Mouse (Mus musculus): ENCODE results near the gene Tbc1d30.

The Tbc1d30 gene

DNA sequence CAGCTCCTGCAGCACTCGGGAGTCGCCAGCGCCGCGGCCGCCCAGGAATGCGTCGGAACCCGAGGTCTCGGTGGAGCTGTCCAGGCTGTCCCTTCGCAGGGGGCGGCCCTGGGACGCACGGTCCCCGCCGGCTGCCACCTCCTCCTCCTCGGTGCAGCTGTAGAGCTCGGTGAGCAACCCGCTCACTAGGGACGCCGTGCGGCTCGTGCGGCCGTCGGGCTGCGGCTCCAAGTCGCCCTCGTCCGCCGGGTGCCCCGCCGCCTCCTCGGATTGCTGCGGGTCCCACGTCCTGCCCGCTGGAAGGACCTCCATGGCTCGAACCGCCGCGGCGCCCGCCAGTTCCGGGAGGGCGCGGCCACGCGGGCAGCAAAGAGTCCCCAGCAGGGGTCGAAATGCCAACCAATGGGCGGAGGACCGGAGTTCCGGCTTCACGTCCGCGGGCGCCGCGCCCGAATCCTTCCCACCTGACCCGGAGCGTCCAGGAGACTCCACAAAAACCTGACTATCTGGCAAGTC is at the start of gene Tbc1d30:
Gene Tbc1d30 (minus strand): TSS at position 213 of the 516 bp plus-strand sequence.
- peak; percentile 50 for DNase-seq (ENCODE audit: low read depth)

GRCm38 (mm10) chr10:121398599-121398998 is 47.5 kb upstream of the Tbc1d30 start:
- peak; percentile 18 for DNase-seq (ENCODE audit: low read depth)

- no peak for DNase-seq (ENCODE audit: low read depth)
These were observed 44.6 kb upstream of the Tbc1d30 start for GRCm38 (mm10) chr10:121395542-121396176.

DNA sequence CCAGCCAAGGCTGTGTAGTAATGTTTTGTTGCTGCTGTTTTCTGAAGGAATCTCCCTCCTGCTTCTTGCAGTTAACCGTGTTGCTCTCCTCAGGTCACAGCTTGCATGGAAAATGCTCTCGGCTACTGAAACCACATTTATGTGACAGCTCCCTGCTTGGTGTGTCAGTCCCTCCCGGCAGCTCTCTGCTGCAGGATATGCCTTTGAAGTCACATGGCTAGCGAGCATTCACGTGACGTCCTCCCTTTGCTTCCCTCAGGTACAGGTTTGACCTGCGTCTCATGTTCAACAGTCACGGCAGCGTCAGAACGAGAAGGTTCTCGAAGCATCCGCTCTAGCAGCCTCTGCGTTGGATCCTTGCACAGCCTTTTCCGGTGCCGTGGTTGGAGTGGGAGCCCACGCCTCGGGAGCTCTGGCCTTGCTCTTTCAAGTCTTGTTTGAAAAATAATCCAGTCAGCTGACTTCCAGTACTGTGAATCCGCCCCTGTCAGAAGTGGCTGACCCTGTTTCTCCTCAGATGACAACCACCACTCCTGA is 43.8 kb upstream of the Tbc1d30 start:
- DNase-seq (ENCODE audit: low read depth): no peak

GRCm38 (mm10) chr10:121394270-121394669 is 43.2 kb upstream of the Tbc1d30 start:
- no peak for DNase-seq (ENCODE audit: low read depth)

DNA sequence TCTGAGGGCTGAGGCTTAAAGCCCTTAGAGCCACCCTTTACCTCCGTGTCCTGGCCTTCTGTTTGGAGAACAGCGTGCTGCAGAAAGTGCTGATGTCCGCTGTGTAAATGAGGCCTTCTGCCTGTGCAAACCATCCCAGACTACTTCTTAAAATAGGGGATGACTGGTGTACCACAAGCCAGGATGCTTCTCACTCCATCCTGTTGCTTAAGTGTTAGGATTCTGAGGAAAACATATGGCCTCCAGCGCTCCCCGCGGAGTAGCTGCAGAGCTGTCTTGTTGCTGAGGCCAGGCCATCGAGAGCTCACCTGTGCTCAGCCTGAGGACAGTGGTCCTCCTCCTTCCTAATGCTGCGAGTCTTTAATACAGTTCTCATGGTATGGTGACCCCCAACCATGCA is 40.8 kb upstream of the Tbc1d30 start:
- DNase-seq (ENCODE audit: low read depth): no peak

DNA sequence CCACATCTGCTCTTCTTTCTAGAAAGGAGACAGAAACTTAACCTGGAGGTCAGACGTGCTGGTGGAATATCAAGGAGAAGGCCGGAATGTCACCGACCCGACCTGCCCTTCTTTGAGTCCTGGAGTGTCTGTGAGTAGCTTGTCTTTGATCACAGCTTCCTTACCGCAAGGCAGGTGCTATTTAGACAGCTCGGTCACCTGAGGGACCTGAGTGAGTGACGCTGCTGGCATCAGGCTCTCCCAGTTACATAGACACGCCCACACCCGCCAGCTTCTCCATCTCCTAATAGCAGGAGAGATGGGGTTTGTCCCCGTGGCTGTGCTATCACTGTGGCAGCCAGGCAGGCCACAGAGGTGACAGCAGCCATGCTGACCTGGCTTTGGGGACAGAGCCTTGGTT is 39.5 kb upstream of the Tbc1d30 start:
- no peak for DNase-seq (ENCODE audit: low read depth)

DNA sequence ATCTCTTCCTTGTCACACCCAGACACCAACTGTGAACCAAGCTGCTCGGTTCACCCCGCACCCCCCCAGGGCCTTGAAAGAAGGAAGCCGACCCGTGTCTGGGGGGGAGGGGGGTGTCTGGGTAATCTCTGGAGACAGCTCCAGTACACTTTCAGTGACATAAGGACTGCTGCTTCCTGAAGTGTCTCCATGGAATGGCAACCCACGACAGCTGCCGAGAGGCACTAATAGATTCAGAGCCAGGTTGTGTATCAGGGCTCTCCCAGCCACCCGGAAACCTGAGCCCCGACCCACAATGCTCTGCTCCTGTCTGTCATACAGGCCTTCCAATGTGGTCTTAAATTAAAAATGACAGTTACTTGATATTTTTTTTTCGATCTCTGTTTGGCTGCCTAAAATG is 35.3 kb upstream of the Tbc1d30 start:
- no peak for DNase-seq (ENCODE audit: low read depth)

GRCm38 (mm10) chr10:121385695-121386094 is 34.6 kb upstream of the Tbc1d30 start:
- DNase-seq (ENCODE audit: low read depth): no peak

GRCm38 (mm10) chr10:121384710-121385109 is 33.6 kb upstream of the Tbc1d30 start:
- DNase-seq (ENCODE audit: low read depth): no peak

DNA sequence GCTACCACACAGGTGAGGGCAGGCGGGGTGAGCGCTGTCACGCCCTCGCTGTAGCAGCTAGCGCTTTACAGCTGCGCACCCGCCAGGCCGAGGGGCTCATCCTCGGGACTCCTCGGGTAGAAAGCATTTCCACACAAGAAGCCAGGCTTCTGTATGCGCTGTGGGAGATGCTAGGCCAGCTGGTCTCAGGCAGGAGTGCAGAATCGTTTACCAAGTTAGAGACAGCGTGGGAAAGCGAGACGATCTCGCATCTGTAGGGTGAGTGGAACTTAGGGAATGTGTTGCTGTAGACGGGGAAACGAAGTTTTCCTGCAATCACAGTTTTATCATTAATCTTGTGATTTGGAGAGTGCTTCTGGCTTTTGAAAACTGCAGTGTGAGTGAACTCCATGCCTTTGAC is 30.2 kb upstream of the Tbc1d30 start:
- no peak for DNase-seq (ENCODE audit: low read depth)

DNA sequence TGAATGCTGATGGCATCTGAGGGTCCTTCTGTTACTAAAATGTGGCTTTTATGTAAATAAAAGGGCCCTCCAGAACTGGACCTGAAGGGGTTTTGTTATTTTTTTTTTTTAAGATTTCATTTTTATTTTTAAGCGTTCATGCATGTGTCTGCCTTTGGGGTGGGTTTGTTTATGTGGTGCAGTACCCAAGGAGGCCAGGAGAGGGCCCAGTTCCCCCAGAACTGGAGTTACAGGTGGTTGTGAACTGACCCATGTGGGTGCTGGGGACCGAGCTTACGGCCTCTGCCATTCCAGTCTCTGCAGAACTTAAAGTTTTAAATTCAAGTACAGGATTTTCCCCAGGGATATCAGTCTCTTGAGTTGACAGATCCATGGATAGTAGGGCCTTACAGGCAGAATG is 28.3 kb upstream of the Tbc1d30 start:
- no peak for DNase-seq (ENCODE audit: low read depth)

DNA sequence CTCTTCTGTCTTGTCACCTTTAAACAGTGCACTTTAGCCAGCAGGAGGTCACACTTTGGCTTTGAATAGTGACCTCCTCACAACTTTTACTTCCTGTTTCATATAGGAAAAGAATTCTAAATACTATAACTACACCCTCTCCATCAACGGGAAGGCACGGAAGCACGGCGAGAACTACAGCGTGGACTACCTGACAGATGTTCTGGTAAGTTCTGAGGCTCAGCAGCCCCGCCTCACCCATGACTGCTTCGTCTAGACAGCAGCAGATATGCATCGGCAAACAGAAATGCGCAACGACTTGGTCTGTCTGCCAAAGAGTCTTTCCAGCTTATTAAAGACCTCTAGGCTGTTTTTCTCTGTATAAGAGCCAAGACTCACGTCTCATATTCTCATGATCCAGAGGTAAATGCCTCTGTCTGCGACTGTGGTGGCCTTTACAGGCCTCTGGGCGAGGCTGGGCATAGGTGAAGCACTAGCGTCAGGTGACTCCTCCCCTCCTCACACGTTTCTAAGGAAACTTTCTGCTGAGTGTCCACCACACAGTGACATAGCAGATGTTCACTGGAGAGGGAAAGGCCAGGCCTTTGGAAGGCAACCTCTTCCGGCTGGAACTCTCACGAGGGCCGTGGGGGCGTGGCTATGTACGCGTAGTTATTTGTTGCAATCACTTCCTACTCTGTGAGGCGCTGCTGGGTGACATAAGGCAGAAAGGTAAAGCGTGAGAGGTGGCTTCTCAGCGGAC is 25.6 kb upstream of the Tbc1d30 start:
- DNase-seq (ENCODE audit: low read depth): no peak

- DNase-seq (ENCODE audit: low read depth): no peak
These were observed 24.8 kb upstream of the Tbc1d30 start for GRCm38 (mm10) chr10:121375649-121376493.

- DNase-seq (ENCODE audit: low read depth): peak; percentile 48
These were observed 23.9 kb upstream of the Tbc1d30 start for GRCm38 (mm10) chr10:121374693-121375620.

DNA sequence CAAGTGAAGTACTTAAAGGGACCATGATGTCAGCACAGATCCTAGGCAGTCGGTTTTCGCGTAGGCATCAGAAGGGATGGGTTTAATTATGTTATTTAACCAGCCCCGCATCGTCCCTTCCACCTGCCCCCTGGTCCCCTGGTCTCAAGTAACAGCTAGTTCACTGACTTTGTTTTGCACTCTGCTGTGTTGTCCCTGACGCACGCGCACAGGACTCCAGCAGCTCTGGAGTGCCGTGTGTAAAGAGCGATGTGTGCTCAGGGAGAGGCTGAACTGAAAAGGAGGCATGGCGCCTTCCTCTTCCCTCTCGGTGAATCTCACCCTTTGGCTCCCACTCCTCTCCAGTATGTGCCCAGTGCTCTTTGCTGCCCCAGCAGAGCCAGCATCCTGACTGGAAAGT is 22.9 kb upstream of the Tbc1d30 start:
- no peak for DNase-seq (ENCODE audit: low read depth)

DNA sequence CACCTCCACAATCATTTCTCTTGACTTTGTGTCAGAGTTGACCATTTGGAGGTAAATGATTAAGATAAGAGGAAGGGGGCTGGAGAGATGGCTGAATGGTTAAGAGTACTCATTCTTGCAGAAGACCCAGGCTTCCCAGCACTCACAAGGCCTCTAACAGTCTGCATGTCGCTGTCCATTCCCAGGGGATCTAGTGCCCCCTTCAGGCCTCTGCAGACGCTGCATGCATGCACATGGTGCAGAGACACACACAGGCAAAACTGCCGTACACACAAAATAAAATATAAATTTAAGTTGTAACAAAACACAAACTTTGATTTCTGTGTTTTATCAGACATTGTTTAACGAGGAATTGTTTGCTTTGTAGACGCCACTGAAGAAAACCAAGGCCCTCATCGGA is 19.7 kb upstream of the Tbc1d30 start:
- DNase-seq (ENCODE audit: low read depth): peak; percentile 38

DNA sequence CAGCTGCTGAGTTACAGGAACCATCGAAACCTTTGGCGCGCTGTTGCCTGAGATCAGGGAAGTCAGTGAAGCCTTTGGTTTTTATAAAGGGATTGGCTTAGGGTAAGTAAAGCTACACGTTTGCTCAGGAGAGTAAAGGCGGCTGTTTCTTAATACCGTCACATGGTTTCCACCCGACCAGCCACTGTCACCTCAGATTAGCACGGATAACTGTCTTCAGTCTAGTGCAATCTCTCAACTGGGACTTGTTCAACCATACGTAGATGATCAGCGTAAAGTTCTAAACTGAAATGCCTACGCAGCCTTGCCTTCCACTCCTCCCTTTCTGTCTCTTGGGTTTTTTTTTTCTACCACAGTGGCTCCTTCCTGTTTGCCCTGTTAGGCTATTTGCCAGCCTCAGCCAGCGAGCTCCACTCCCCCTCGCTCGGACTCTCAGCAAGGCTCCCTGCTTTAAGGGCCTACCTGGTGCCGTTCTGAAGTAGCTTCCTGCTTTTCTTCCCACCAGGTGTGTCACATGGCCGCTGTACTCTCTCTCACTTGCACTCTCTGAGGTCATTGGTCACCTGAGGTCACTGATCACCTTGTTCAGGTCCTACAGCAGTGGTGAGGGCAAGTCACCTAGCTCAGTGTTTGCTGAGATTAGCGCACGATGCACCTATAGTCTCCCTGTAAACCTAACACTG is 17.8 kb upstream of the Tbc1d30 start:
- peak; percentile 24 for DNase-seq (ENCODE audit: low read depth)

DNA sequence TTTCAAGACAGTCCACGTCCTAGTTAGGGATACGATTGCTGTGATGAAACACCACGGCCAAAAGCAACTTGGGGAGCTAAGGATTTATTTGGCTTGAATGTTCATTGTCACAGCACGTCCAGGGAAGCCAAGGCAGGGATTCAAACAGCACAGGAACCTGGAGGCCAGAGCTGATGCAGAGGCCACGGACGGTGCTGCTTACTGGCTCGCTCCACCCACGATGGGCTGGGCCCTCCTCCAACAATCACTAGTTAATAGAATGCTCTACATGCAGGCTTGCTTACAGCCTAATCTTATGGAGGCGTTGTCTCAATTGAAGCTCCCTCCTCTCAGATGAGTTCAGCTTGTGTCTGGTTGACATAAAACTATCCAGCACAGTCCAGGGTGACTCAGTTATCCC is 16.7 kb upstream of the Tbc1d30 start:
- no peak for DNase-seq (ENCODE audit: low read depth)

GRCm38 (mm10) chr10:121367271-121367670 is 16.2 kb upstream of the Tbc1d30 start:
- DNase-seq (ENCODE audit: low read depth): no peak

All from 416B (cell line).